Mouse (Mus musculus): ENCODE results near the gene Plekha6. TPM values are rescaled to one million over a fixed set of nuclear protein-coding genes. Genes with fewer than 3 reads are reported as not detected.

The Plekha6 gene
- polyA plus RNA-seq, 1 experiment: 0.12 TPM

Other genes with a start within 250 kb of the Plekha6 start
- gene Mdm4, start 133.6 kb upstream of the Plekha6 start, polyA plus RNA-seq (2012; fragmentation: generic; extraction: Trizol): 11.5 TPM
- 1.8 TPM for gene Pik3c2b, start 118.5 kb upstream of the Plekha6 start, polyA plus RNA-seq (2012; fragmentation: generic; extraction: Trizol)
- 30.9 TPM for gene Ppp1r15b, start 33.1 kb upstream of the Plekha6 start, polyA plus RNA-seq (2012; fragmentation: generic; extraction: Trizol)
- not detected for gene Golt1a, start 145.6 kb downstream of the Plekha6 start, polyA plus RNA-seq (2012; fragmentation: generic; extraction: Trizol)
- gene Kiss1, start 157.7 kb downstream of the Plekha6 start, polyA plus RNA-seq (2012; fragmentation: generic; extraction: Trizol): not detected
- gene Ren1, start 186.3 kb downstream of the Plekha6 start, polyA plus RNA-seq (2012; fragmentation: generic; extraction: Trizol): not detected
- gene Etnk2, start 199.4 kb downstream of the Plekha6 start, polyA plus RNA-seq (2012; fragmentation: generic; extraction: Trizol): 0.73 TPM

Data from myocyte (in vitro differentiated cells).